Mouse (Mus musculus): ENCODE data around the gene Prkca.

DNA sequence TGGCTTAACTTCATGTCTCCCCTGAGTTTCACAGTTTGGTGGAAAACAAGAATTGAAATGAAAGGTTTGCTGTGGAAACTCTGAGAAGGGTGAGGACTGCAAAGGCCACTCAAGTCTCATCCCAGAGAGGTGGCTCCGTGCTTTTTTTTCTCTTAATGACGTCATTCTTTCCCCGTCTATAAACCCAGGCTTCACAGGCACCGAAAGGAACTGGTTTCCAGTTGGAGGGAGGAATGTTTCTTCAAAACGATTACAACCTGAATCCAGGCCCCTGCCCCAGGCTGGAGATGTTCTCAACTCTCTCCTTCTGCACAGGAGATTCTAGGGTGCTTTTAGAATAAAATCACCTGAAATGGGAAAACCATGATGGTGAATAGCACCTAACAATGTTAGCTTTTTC is 10.7 kb downstream of the Prkca start:
- TF ChIP-seq CTCF (conservative IDR thresholded peaks at IDR 0.05; ENCODE audit: insufficient read depth, insufficient read length, low read depth, low read length) (no peak), POLR2A (IDR thresholded peaks at IDR 0.05; ENCODE audit: low read depth, low read length) (no peak)
